ENCODE assay signal across 14 mouse cellular contexts in genomic region chr10:111578536-111578935, GRCm38 (mm10).
A peak's percentile ranks its signal among the peaks of the same experiment; 100 is the strongest.
DNase-seq lines count a peak whose midpoint lies in the region; ATAC-seq lines count a peak whose summit lies in the region.
"Had no signal": no experiment of that assay in that cellular context is flagged by ENCODE, and none has a peak within 500 bp of the region (broad histone marks: within the 10 kb centered on the region; RNA-seq: fewer than 3 reads in every experiment).

No protein-coding gene starts in this region.

- intact Hi-C loops in heart, postnatal 10 days (cut with DNase I), result no loop called here

- ATAC-seq in CD4-positive, CD25-positive, alpha-beta regulatory T cell, adult 4 months, result peak; percentile 87
- peak; percentile 87 for ATAC-seq in inflammation-experienced regulatory T-cells, adult 6 months
- ATAC-seq: forebrain, embryonic 15.5 days; midbrain, embryonic 15.5 days had no signal

- DNase-seq in kidney, adult 9 months, result peak; percentile 46
- DNase-seq in kidney, postnatal 4 days, result no peak
- peak; percentile 31 to 43 for DNase-seq in thymus, postnatal 10 days (ENCODE audit: low spot score in 2 of 2)
- no peak for DNase-seq in spleen, postnatal 4 days (ENCODE audit: low spot score in 2 of 2)
- DNase-seq in heart, postnatal 10 days, result no peak
- DNase-seq in spleen, postnatal 14 days (ENCODE audit: low spot score in 2 of 2), result no peak
- DNase-seq: cerebellum, adult 8-10 months; heart, postnatal 36 days; liver; right cerebral cortex, postnatal 25 days had no signal

Comparison
In these comparisons a context has a peak if more than half of its experiments do, and no peak if none do; other contexts are left out.
1. DNase-seq: peak in kidney, adult 9 months (single experiment) and thymus, postnatal 10 days (2 of 2); none in kidney, postnatal 4 days (0 of 2), spleen, postnatal 4 days (0 of 2), heart, postnatal 10 days (0 of 2) and spleen, postnatal 14 days (0 of 2).